Mouse (Mus musculus) embryonic facial prominence, embryonic 15.5 days (tissue): ENCODE results near the gene Ppm1g. TPM values are rescaled to one million over a fixed set of nuclear protein-coding genes. Genes with fewer than 3 reads are reported as not detected.
"Not testable (repeated sequence)": the region's sequence is repeated elsewhere in the genome, so short reads cannot be mapped to it uniquely, and the experiment has no call there.

Source experiments
- ATAC-seq: fragments of 200-750 bp; cut with Nextera tagmentation; 2 replicates; pipeline ENCODE4 v1.8.0; 2017; ENCODE audit warnings: low read depth, moderate TSS enrichment; ENCODE audit not compliant: insufficient number of reproducible peaks, low FRiP score, low TSS enrichment
- H3K27ac ChIP-seq: fragments of 300-500 bp; sonication (generic); replicated peaks from 2 replicates; pipeline ENCODE4 v1.5.1; 2015; ENCODE audit warnings: mild to moderate bottlenecking, inconsistent platforms
- H3K27me3 ChIP-seq: fragments of 300-500 bp; sonication (generic); 2 replicates; pipeline ENCODE4 v1.6.1; 2015; ENCODE audit warnings: inconsistent platforms
- H3K36me3 ChIP-seq: fragments of 300-500 bp; sonication (generic); 2 replicates; pipeline ENCODE4 v1.6.1; 2015; ENCODE audit warnings: mild to moderate bottlenecking, inconsistent platforms
- H3K4me1 ChIP-seq: fragments of 300-500 bp; sonication (generic); 2 replicates; pipeline ENCODE4 v1.6.1; 2015; ENCODE audit warnings: inconsistent platforms
- H3K4me2 ChIP-seq: fragments of 300-500 bp; sonication (generic); replicated peaks from 2 replicates; pipeline ENCODE4 v1.6.1; 2015; ENCODE audit warnings: mild to moderate bottlenecking, inconsistent platforms
- H3K4me3 ChIP-seq: fragments of 300-500 bp; sonication (generic); replicated peaks from 2 replicates; pipeline ENCODE4 v1.5.1; 2015; ENCODE audit warnings: mild to moderate bottlenecking, inconsistent platforms
- H3K9ac ChIP-seq: fragments of 300-500 bp; sonication (generic); 2 replicates; pipeline ENCODE4 v1.6.1; 2015; ENCODE audit warnings: inconsistent platforms
- H3K9me3 ChIP-seq: fragments of 300-500 bp; sonication (generic); replicated peaks from 2 replicates; pipeline ENCODE4 v1.6.1; 2016; ENCODE audit warnings: inconsistent platforms
- WGBS: fragments of 180-500 bp; shearing (Covaris S2); methylation state at CpG from one replicate; pipeline ENCODE4 v1.1.7; 2015; 5-methylcytosine and 5-hydroxymethylcytosine counted together
- polyA plus RNA-seq: library from polyadenylated mRNA; unstranded; fragments of >200 nt; fragmentation: Nextera tagmentation; extraction: Ambion mirVana; gene quantifications from 2 replicates; pipeline ENCODE4 v1.2.1, GENCODE M21; 2015

Ppm1g gene
- polyA plus RNA-seq, 1 experiment from 2014 or later: 115 TPM

DNA sequence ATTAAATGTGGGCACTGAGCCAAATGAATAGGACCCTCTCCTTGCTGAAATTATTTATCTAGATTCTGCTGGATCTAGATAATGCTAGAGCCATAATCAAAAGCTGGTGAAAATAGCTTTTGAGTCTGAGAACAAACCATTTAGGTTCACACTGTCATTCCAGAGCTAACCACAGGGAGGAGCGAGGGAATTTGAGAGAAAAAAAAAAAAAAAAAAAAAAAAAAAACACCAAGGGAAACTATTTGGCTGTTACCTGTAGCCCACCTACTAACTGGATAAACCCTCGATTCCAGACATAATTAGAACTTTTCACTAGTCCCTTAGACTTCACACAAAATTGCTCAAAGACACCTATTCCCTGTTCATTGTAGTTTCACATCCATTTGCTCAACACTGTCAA, 1.4 kb downstream of the Ppm1g start:
- Histone ChIP-seq H3K9me3 (no peaks in the 10 kb centered on the region), H3K36me3 (no peaks in the 10 kb centered on the region), H3K4me1 (peaks cover 4% of the 10 kb centered on the region; the same call in 1 of the 2 replicates), H3K4me3 (peak overlapping the region; percentile 100), H3K9ac (no peak overlapping the region), H3K27ac (no peak overlapping the region), H3K27me3 (no peaks in the 10 kb centered on the region), H3K4me2 (peak overlapping the region; percentile 74)
- no peak for ATAC-seq
- WGBS: 0% methylated on average over 2 of the region's 2 CpGs

DNA sequence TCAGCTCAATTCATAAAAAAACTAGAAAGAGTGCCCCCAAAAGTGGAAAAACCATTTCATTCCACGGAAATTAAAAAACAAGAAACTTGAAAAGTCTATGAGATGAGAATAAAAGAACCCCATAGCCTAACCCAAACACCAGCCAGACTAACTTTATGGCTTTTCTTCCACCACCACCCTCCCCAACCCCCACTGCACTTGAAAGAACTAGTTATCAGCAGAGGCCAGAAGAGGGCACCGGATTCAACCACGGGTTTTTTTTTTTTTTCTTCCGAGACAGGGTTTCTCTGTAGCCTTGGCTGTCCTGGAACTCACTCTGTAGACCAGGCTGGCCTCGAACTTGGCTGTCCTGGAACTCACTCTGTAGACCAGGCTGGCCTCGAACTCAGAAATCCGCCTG, 2.2 kb downstream of the Ppm1g start:
- ATAC-seq: no peak
- Histone ChIP-seq H3K27ac (no peak overlapping the region), H3K36me3 (no peaks in the 10 kb centered on the region), H3K27me3 (no peaks in the 10 kb centered on the region), H3K9ac (no peak overlapping the region), H3K4me1 (peaks cover 4% of the 10 kb centered on the region; the same call in 1 of the 2 replicates), H3K4me3 (no peak overlapping the region), H3K9me3 (no peaks in the 10 kb centered on the region), H3K4me2 (no peak overlapping the region)
- 69% methylated on average over 7 of the region's 7 CpGs for WGBS

DNA sequence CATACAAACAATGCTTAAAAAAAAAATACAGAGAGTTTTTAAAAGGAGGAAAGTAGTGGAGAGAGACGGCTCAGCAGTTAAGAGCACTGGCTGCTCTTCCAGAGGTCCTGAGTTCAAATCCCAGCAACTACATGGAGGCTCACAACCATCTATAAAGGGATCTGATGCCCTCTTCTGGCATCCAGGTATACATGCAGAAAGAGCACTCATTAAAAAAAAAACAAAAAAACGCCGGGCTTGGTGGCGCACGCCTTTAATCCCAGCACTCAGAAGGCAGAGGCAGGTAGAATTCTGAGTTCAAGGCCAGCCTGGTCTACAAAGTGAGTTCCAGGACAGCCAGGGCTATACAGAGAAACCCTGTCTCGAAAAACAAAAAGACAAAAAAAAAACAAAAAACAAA, 3.9 kb downstream of the Ppm1g start:
- ATAC-seq: not testable (repeated sequence)
- 86% methylated on average over 6 of the region's 6 CpGs for WGBS

DNA sequence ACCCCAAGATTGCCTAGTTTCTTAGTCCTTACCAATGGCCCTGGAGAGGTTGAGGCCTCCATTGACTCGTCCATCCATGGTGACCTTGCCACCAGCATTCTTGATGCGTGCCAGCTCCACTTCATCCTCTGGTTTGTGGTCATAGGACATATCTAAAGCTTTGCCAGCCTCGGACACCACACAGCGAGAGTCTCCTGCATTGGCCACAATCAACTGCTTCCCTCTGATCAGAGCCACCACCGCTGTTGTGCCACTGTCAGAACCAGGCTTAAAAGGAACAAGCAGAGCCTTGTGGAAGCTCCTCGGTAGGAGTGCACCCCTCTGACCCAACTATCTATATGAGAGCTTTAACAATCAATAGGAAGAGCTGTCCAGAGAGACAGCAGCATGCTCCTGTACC, 16.1 kb downstream of the Ppm1g start:
- no peak overlapping the region for H3K4me2 ChIP-seq
- no peak overlapping the region for H3K9ac ChIP-seq
- WGBS: 92% methylated on average over 6 of the region's 6 CpGs
- no peak for ATAC-seq
- no peak overlapping the region for H3K4me3 ChIP-seq
- H3K4me1 ChIP-seq: peaks cover 21% of the 10 kb centered on the region
- H3K36me3 ChIP-seq: peaks cover 64% of the 10 kb centered on the region
- no peak overlapping the region for H3K27ac ChIP-seq
- no peaks in the 10 kb centered on the region for H3K27me3 ChIP-seq
- H3K9me3 ChIP-seq: peaks cover 4% of the 10 kb centered on the region; the same call in 1 of the 2 replicates

More for the DNA sequence above, 3.9 kb downstream of the Ppm1g start:
- not testable (repeated sequence) for H3K4me3 ChIP-seq, H3K4me1 ChIP-seq, H3K27me3 ChIP-seq, H3K36me3 ChIP-seq, H3K4me2 ChIP-seq, H3K27ac ChIP-seq, H3K9me3 ChIP-seq, H3K9ac ChIP-seq

DNA sequence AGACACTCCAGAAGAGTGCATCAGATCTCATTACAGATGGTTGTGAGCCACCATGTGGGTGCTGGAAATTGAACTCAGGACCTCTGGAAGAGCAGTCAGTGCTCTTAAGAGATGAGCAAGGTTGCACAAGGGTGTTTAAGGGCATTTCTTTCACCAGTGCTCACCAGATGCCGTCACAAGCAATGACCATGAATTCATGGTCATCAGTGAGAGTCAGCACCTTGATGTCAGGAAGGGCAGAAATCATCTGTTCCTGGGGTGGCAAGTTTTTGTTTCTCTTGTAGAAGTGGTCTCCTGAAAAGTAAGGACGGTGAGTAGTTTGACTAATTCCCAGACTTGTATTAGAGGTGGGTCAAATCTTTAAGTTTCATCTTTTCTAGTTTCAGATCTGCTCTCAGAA, 16.6 kb downstream of the Ppm1g start:
- Histone ChIP-seq H3K36me3 (peaks cover 70% of the 10 kb centered on the region), H3K4me2 (no peak overlapping the region), H3K4me3 (no peak overlapping the region), H3K9me3 (peaks cover 4% of the 10 kb centered on the region; the same call in 1 of the 2 replicates), H3K4me1 (peaks cover 21% of the 10 kb centered on the region), H3K27ac (no peak overlapping the region), H3K9ac (no peak overlapping the region), H3K27me3 (no peaks in the 10 kb centered on the region)
- WGBS: 86% methylated on average over 2 of the region's 2 CpGs
- no peak for ATAC-seq

DNA sequence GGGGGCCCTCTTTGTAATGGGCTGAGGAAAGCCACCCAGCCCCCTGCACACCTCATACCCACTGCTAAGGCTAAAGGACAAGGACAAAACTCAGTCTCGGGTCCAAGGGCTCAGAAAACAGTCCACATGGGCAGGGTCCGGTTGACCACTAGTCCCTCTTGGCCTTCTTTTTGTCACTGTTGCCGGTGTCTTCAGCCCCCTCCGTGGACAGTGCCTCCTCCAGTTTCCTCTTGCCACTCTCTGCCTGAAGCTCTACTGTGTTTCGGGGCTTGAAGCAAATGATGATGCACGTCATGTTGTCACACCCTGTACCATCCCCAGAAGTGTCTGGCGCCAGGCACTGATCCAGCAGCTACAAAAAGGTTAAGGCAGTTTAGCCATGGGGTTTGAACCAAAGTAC, 17.6 kb downstream of the Ppm1g start:
- ATAC-seq: no peak
- peak overlapping the region; percentile 79 for H3K4me2 ChIP-seq
- H3K9ac ChIP-seq: no peak overlapping the region
- 82% methylated on average over 7 of the region's 7 CpGs for WGBS
- peaks cover 4% of the 10 kb centered on the region; the same call in 1 of the 2 replicates for H3K9me3 ChIP-seq
- no peaks in the 10 kb centered on the region for H3K27me3 ChIP-seq
- H3K4me3 ChIP-seq: peak overlapping the region; percentile 90
- peak overlapping the region; percentile 86 for H3K27ac ChIP-seq
- peaks cover 21% of the 10 kb centered on the region for H3K4me1 ChIP-seq
- peaks cover 74% of the 10 kb centered on the region for H3K36me3 ChIP-seq

DNA sequence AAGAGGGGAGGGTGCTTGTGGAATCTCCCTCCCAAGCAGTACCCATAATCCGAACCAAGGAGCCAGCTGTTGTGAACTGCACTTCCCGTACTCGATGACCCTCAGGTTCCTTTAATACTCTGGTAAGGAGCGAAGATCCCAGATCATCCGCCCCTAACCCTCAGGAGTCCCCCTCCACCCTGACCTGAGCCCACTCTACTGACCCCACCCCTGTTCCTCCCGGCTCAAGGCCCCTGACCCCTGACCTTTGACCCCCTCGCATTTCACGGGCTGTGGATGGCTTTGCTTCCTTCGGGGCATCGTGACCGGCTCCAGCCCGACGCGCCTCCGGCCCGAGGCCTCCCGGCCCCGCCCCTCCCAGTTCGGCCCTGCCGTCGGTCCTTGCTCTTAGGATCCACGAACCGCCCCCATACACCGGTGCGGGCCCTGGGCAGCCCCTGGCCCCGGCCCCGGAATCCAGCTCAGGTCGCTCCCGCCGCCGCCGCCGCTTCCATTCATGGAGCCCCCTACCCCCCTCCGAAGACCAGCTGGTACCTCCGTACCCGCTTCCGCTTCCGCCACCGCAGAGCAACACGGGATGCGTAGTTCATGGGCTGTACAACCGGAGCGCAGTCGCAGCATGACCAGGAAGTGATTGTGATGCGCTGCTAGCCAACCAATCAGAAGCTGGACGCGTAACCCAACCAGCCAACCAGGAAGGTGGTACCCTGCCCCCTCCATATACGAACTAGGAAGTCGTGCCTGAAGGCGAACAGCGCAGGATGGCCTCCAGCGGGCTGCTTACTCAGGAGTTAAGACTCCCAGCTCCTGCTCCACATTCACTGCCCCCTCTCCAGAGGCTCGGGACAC, 18.5 kb downstream of the Ppm1g start, which contains the start of gene Zfp513:
TSS of gene Zfp513 (minus strand) at position 562 of the 849 bp plus-strand sequence.
- H3K27me3 ChIP-seq: no peaks in the 10 kb centered on the region
- peaks cover 21% of the 10 kb centered on the region for H3K4me1 ChIP-seq
- H3K4me3 ChIP-seq: peak within 1 kb of the TSS; percentile 90
- H3K27ac ChIP-seq: peak within 1 kb of the TSS; percentile 86
- H3K4me2 ChIP-seq: peak within 1 kb of the TSS; percentile 79
- under 1% methylated on average over 53 of the region's 53 CpGs for WGBS
- H3K9ac ChIP-seq: peak within 1 kb of the TSS; percentile 84
- peaks cover 76% of the 10 kb centered on the region for H3K36me3 ChIP-seq
- peak; percentile 96 for ATAC-seq
- peaks cover 4% of the 10 kb centered on the region; the same call in 1 of the 2 replicates for H3K9me3 ChIP-seq

DNA sequence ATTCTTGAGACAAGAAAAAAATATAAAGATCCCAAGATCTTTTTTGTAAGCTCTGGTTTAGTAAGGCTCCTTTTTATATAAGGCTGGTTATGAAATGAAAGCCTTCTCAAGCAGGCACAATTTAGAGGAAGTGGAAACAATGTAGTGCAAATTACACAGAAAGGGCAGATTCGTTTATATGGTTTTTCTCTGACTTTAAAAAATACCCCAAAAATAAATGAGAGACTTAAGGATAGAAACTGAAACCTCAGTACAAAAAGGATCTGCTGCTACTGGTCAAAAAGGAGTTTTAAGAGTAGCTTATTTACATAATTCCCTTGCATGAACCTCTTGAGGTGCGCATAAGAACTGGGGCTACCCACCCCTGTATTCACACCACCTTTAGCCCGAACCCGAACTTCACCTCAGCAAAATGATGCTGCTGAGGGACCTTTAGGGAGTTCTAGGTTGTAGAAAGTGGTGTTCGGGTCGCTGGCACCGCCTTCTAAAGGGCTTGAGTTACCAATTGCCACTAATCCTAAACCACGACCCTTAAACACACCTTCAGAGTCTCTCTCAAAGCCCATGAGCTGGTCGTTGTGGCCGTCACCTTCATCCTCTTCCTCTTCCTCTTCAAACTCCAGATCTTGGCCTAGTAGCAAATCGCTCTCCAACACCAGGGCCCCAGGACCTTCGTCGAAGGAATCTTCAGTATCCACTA, 19.3 kb downstream of the Ppm1g start:
- Histone ChIP-seq H3K27ac (peak overlapping the region; percentile 84), H3K4me3 (peak overlapping the region; percentile 90), H3K27me3 (no peaks in the 10 kb centered on the region), H3K4me2 (peak overlapping the region; percentile 79), H3K9me3 (peaks cover 4% of the 10 kb centered on the region; the same call in 1 of the 2 replicates), H3K4me1 (peaks cover 21% of the 10 kb centered on the region), H3K9ac (peak overlapping the region; percentile 84), H3K36me3 (peaks cover 78% of the 10 kb centered on the region)
- WGBS: 14% methylated on average over 13 of the region's 13 CpGs
- no peak for ATAC-seq

DNA sequence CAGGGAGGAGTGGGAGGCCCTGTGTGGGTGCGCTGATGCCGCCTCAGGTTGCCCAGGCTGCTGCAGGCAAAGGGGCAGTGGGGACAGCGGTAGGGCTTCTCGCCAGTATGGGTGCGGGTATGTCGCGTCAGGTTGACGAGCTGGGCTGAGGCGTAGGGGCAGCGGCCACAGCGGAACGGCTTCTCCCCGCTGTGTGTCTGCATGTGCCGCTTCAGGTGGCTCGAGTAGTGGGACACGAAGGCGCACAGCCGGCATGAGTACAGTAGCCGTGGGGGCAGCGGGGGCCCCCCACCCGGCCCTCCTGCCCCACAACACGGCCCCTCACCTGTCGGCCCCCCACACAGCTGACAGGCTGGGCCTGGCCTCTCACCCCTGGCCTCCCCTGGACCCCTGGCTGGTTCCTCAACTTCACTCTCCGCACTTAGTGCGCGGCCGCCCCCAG, 20.1 kb downstream of the Ppm1g start:
- 89% methylated on average over 27 of the region's 27 CpGs for WGBS
- ATAC-seq: no peak
- H3K4me1 ChIP-seq: peaks cover 21% of the 10 kb centered on the region
- peaks cover 79% of the 10 kb centered on the region for H3K36me3 ChIP-seq
- H3K9ac ChIP-seq: no peak overlapping the region
- no peaks in the 10 kb centered on the region for H3K27me3 ChIP-seq
- peaks cover 4% of the 10 kb centered on the region; the same call in 1 of the 2 replicates for H3K9me3 ChIP-seq
- peak overlapping the region; percentile 90 for H3K4me3 ChIP-seq
- H3K4me2 ChIP-seq: 0 out of 2 replicates have a peak overlapping the region, but pooled peaks have one; percentile 79
- H3K27ac ChIP-seq: no peak overlapping the region

DNA sequence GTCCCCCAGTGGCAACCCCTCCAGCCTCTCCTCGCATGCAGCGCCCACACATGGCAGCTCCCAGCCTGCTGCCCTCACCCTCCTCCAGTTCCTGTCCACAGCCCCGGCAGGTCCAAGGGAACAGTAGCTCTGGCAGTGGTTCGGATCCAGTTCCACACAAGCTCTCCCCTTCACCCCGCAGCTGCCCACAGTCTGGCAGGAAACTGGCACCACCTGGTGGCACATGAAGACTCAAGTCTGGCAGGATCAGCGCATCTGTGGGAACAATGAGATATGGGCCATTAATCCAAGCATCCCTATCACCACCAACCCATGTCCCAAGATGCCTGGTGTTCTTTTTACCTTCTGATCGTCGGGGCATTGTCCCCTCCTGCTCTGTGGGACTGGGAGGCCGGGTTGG, 20.6 kb downstream of the Ppm1g start:
- H3K9ac ChIP-seq: no peak overlapping the region
- 85% methylated on average over 9 of the region's 9 CpGs for WGBS
- no peak overlapping the region for H3K27ac ChIP-seq
- H3K4me1 ChIP-seq: peaks cover 21% of the 10 kb centered on the region
- ATAC-seq: no peak
- H3K4me3 ChIP-seq: no peak overlapping the region
- no peaks in the 10 kb centered on the region for H3K27me3 ChIP-seq
- no peak overlapping the region for H3K4me2 ChIP-seq
- H3K9me3 ChIP-seq: peaks cover 4% of the 10 kb centered on the region; the same call in 1 of the 2 replicates
- H3K36me3 ChIP-seq: peaks cover 78% of the 10 kb centered on the region

DNA sequence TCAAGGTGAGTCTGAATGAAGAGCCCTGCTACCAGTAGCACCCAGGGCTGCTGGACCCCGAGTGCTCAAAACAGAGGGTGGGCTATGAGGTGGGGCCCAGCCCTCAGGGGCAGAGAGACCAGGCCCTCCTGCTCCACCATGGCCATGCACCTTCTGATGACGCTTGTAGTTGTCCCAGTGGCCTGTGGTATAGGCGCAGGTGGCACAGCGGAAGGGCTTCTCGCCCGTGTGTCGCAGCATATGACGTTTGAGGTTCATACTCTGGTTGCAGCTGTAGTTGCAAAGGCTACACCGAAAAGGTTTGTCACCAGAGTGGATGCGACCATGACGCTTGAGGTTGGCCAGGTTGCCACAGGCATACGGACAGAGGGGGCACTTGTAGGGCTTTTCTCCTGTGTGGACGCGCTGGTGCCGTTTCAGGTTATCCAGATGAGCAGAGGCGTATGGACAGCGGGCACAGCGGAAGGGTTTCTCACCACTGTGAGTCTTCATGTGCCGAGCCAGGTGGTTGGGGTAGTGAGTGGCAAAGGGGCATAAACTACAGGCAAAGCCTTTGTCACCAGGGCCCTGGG, 21.1 kb downstream of the Ppm1g start:
- H3K36me3 ChIP-seq: peaks cover 79% of the 10 kb centered on the region
- H3K9me3 ChIP-seq: peaks cover 4% of the 10 kb centered on the region; the same call in 1 of the 2 replicates
- ATAC-seq: no peak
- H3K9ac ChIP-seq: no peak overlapping the region
- H3K27me3 ChIP-seq: no peaks in the 10 kb centered on the region
- H3K4me1 ChIP-seq: peaks cover 25% of the 10 kb centered on the region
- H3K4me2 ChIP-seq: no peak overlapping the region
- no peak overlapping the region for H3K27ac ChIP-seq
- no peak overlapping the region for H3K4me3 ChIP-seq
- 92% methylated on average over 19 of the region's 19 CpGs for WGBS
